Mouse (Mus musculus): Measurements from ENCODE around the gene Fam126a.
A peak's percentile ranks its signal among the peaks of the same experiment; 100 is the strongest.

Fam126a gene

DNA sequence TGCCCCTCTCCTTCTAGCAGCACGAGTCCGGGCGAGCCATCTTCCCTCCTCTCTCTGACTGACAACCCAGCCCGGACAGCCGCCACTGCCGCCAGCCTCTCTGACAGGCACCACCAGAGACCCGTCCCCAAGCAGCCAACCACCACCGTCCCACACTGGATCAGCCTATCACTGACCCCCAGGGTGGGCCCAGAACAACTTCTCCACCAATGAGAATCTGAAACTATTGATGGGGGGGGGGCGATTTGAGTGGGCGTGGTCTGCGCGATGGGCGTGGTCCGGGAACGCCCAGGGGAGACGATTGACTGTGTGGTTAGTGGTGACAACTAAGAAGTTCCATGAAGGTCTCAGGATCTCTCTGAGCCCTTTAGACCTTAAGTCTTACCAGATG is at the start of gene Fam126a:
TSS of gene Fam126a (minus strand) at position 112 of the 391 bp plus-strand sequence.
- DNase-seq, result peak; percentile 94 to 96

- no peak for DNase-seq
Observed at GRCm38 (mm10) chr5:24078420-24079179, 48.1 kb upstream of the Fam126a start.

GRCm38 (mm10) chr5:24077739-24078306 is 47.3 kb upstream of the Fam126a start:
- no peak for DNase-seq

DNA sequence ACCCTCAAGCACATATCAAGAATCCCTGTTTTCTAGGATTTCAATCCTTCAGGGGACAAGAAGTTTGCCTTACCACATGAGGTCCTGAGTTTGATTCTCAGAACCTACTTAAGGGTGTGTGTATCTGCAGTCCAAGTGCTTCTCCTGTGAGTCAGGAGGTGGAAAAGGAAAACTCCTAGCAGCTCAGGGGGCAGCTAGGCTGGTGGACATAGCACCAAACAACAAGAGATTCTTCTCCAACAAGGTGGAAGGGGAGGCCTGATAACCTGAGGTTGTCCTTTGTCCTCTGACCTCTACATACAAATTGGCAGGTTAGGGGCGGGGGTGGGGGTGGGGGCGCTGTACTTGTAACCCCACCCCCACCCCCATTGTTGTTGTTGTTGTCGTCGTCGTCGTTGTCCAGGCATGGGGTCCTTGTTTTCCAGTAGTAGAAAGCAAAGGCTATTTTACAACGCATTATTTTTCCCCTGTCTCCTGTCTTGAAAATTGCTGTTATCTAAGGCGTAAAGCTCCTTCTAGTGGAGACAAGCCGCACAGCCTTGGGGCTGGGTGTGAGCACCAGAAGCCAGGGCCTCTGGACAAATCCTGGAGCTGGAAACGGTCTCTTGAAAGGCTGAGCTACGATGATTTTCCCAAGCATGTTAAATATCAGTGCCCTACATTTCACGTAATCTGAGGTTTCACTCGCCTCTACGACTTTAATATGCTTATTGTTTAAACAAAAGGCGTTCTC is 46.7 kb upstream of the Fam126a start:
- DNase-seq, result peak; percentile 77 to 84

GRCm38 (mm10) chr5:24072031-24072430 is 41.5 kb upstream of the Fam126a start:
- DNase-seq, result no peak

- DNase-seq, result no peak
Observed at GRCm38 (mm10) chr5:24068955-24069354, 38.5 kb upstream of the Fam126a start.

GRCm38 (mm10) chr5:24063545-24063944 is 33.1 kb upstream of the Fam126a start:
- no peak for DNase-seq

GRCm38 (mm10) chr5:24063034-24063433 is 32.5 kb upstream of the Fam126a start:
- DNase-seq, result no peak

DNA sequence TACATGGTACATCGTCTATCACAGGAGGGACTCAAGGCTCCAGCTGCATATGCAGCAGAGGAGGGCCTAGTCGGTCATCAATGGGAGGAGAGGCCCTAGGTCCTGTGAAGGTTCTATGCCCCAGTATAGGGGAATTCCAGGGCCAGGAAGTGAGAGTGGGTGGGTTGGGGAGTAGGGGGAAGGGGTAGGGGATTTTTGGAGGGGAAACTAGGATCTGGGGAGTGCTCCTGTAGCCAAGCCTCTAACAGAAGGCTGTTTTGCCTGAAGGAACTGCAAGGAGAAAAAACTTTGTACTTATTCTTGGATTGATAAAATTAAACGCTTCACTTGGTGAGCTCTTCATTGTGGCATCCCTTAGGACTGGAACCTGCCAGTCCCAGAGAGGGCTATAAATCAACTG is 30.5 kb upstream of the Fam126a start:
- DNase-seq, result no peak

DNA sequence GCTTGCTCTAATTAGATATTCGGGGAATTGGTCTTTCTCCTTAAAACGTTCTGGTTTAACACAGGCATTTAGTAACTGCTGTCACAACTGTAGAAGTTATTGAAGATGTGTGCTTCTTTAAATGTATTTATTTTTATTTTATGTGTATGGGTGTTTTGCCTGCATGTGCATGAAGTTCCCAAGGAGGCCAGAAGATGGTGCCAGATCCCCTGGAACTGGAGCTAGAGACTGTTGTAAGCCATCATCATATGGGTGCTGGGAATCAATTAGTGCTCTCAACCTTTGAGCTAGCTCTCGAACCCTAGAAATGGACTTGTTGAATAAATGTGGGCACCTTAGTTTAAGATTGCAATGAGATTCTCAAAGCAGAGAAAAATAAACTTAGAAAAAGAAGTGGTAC is 27.1 kb upstream of the Fam126a start:
- DNase-seq, result peak in 1 of 2 experiments; percentile 33

DNA sequence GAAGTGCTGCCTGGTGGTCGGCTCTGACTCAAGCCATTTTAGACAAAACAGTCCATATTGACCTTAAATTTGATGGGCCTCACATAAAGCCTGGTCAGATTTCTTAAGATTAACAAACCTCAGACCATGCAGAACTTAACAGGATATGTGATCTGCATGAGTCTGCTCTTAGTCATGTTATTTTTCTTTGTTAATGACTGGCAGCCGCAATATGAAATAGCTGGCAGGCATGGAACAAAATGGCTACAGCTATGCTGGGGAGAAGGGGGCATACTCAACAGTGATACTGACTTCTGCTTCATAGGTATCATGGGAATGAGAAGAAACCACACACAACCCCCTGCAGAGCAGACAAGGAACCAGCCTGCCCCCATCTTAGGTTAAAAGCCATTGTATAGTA is 26.4 kb upstream of the Fam126a start:
- no peak for DNase-seq

- DNase-seq, result no peak
Observed at GRCm38 (mm10) chr5:24054382-24054781, 23.9 kb upstream of the Fam126a start.

DNA sequence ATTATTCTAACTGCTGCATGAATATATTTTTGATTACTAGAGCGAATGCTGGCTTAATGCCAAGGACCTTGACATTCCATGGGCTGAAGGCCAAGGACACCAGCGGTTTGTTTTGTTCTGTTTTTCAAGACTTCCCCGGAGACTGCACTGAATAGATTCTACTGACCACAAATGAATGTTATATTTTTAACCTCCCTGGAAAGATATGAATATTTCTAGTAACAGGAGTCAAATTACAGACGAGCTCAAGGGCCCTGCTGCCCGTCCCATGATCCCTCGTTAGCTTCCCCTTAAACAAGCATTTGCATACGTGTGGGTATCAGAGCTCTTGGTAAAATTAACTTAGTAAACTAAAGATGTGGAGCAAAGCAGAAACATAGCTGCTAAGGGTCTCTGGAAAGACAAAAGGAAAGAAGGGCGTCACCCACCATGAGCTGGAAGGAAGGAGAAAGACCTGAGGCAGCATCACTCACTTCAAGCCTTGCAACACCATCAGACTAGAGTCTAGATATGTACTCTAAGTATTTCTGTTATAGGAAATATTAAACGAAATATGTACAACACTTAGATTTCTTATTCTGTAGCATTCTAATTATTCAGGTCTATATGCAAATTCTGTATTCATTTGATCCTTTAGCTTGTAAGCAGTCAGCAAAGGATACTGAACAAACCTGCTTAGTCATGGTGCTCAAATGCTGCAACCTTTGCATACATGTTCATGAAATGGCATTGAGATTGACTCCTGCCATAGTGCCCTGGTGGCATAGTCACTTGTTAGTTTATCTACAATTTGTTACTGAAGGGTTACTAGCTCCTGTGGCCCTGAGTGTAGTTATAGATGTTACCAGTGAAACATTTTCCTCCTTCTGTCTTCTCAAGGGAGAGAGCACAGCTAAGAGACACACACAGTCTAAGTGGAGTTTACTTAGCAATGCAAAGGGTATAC is 23.0 kb upstream of the Fam126a start:
- peak in 1 of 2 experiments; percentile 38 for DNase-seq

- DNase-seq, result no peak
Observed at GRCm38 (mm10) chr5:24051755-24052675, 21.5 kb upstream of the Fam126a start.

DNA sequence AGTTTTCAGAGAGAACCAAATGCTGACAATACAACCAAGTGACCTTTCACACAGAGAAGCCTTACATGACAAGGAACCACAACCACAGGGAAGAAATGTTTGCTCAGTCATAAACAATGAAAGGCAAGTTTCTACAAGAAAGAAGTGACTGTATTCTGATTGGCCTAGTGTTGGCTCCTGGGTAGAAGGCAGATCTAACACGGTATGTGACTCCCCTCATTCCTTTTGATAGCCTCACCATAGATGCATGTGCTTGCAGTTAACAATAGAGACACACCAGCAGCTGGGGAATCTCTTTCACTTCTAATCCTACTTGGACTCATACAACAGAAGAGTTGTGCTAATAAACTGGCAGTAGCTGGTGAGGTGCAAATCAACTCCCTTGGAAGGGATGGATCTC is 17.3 kb upstream of the Fam126a start:
- DNase-seq, result no peak

- DNase-seq, result no peak
Observed at GRCm38 (mm10) chr5:24047001-24047400, 16.5 kb upstream of the Fam126a start.

DNA sequence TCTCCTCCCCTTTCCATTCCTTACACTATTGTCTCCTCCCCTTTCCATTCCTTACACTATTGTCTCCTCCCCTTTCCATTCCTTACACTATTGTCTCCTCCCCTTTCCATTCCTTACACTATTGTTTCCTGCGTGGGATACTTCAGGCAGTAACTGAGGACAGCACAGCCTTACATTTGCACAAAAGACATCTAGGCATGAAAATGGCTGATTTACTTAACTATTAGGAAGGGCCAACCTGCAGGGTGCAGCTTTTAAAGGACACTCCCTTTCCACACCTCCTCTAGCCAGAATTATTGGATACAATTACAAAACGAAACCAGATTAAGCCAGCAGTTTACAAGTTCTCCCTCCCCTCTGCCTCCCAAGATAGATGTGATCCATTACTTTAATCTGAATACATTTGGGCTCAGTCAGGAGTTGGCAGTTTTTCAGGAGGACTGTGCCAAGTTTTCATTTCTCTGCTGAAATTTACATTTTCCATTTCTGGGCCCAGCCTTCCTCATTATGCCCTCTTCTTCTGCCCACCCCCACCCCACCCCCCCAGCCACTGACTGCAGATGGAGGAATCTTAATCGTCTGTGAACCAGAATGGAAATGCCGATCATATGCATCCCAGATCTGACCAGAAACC is 15.6 kb upstream of the Fam126a start:
- peak in 1 of 2 experiments; percentile 10 for DNase-seq

DNA sequence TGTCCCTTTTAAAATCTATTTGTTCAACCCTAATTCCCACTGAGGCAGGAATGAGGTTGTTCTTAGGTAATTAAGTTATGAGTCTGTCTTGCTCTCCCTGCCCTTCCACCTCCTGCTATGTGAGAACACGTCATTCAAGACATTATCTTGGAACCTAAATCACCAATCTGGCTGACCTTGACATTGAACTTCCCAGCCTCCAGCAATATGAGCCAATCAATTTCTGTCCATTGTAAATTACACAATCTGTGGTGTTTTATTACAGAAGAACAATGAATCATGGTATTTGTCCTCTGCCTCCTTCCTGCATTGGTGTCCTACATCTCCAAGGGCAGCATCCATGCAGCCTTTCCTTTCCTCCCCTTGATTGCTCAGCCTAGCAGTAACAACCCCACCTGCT is 13.9 kb upstream of the Fam126a start:
- no peak for DNase-seq

DNA sequence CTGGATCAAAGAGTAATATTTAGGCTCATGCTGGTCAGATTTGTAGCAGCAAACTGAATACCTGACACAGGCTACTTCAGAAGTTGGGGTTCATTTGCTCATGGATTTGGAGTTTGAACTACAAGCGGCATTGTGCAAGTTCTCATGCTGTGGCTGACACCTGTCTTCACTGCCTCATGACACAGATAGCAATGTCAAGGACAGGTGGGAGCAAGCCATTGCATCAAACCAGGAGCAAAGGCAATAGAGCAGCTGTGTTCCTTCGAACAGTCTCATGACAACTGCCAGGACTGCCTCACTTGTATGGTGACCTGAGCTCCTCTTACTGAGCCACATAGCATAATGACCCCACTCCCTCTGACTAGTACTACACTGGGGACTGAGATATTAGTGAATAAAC is 12.9 kb upstream of the Fam126a start:
- DNase-seq, result no peak

DNA sequence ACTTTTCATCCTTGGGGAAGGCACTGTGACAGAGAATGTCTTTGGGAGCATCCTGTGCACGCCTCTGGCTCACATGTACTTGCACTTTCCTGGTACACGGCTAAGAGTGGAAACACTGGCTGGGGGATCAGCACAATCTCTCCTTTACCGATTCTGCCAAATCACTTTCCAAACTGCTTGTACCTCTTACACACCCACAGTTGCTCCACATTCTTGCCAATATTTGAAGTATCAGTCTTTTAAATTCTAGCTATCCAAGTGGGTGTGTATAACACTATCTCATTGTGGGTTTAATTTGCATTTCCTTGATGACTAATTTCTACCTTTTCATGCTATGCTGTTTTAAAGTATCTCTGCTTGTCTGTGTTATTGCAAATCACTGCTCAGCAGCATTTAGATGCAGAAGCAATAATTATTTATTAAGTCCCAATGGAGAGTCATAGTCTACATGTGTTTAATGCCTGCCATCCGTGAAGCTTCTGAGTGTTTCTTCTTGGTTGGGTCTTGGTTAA is 10.9 kb upstream of the Fam126a start:
- DNase-seq, result no peak

DNA sequence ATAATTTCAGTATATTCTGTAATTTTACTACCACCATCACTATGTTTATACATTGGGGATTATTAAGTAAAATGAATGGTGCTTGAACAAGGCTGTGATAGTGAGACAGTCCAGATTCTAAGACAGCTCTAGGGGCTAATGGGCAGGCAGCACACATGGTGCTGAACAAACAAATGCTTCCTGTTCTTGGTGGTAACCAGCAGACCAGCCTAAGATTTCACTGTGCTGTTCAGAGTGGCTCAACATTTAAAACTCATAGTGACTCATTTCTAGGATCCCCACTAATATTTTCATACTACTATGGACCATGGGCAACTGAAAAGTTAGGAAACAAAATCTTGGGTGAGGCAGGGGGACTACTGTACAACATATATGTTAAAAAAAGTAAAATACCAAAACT is 10.1 kb upstream of the Fam126a start:
- no peak for DNase-seq

Data from kidney, postnatal 36 days (tissue).